Mouse (Mus musculus): ENCODE data around the gene Nelfe.

GRCm38 (mm10) chr17:34840736-34841307, 9.4 kb upstream of the Nelfe start:
- TF ChIP-seq CTCF (IDR thresholded peaks at IDR 0.05) (no peak), POLR2A (IDR thresholded peaks at IDR 0.05; ENCODE audit: insufficient read depth, low read depth, low read length) (no peak), EP300 (IDR thresholded peaks at IDR 0.05; ENCODE audit: insufficient read depth, low read depth, low read length) (no peak)
